Mouse (Mus musculus) forebrain, embryonic 16.5 days (tissue): ENCODE data around the gene Pbxip1. TPM values are rescaled to one million over a fixed set of nuclear protein-coding genes. Genes with fewer than 3 reads are reported as not detected.

Source experiments
- ATAC-seq: fragments of 200-750 bp; cut with Nextera tagmentation; 2 replicates; pipeline ENCODE4 v1.8.0; 2017; ENCODE audit warnings: mild to moderate bottlenecking, moderate library complexity
- H3K27ac ChIP-seq: fragments of 300-500 bp; sonication (generic); 2 replicates; pipeline ENCODE4 v1.5.1; 2014; ENCODE audit warnings: low read length, control low read depth
- H3K27me3 ChIP-seq: fragments of 300-500 bp; sonication (generic); replicated peaks from 2 replicates; pipeline ENCODE4 v1.6.1; 2014; ENCODE audit warnings: low read length; ENCODE audit not compliant: control insufficient read depth, insufficient read depth
- H3K36me3 ChIP-seq: fragments of 300-500 bp; sonication (generic); 2 replicates; pipeline ENCODE4 v1.6.1; 2014; ENCODE audit not compliant: control insufficient read depth, insufficient read depth
- H3K4me1 ChIP-seq: fragments of 300-500 bp; sonication (generic); replicated peaks from 2 replicates; pipeline ENCODE4 v1.6.1; 2014; ENCODE audit warnings: low read length; ENCODE audit not compliant: control insufficient read depth, insufficient read depth
- H3K4me2 ChIP-seq: fragments of 300-500 bp; sonication (generic); 2 replicates; pipeline ENCODE4 v1.6.1; 2014; ENCODE audit warnings: mild to moderate bottlenecking, low read length, control low read depth
- H3K4me3 ChIP-seq: fragments of 300-500 bp; sonication (generic); replicated peaks from 2 replicates; pipeline ENCODE4 v1.5.1; 2014; ENCODE audit warnings: mild to moderate bottlenecking, low read length, control low read depth
- H3K9ac ChIP-seq: fragments of 300-500 bp; sonication (generic); replicated peaks from 2 replicates; pipeline ENCODE4 v1.6.1; 2014; ENCODE audit warnings: low read depth, low read length, control low read depth
- H3K9me3 ChIP-seq: fragments of 300-500 bp; sonication (generic); 2 replicates; pipeline ENCODE4 v1.6.1; 2016; ENCODE audit warnings: low read length; ENCODE audit not compliant: control insufficient read depth
- WGBS: fragments of 180-500 bp; shearing (Covaris S2); extraction: QIAGEN DNeasy Blood & Tissue Kit; methylation state at CpG from one replicate; pipeline ENCODE4 v1.1.7; 2014; 5-methylcytosine and 5-hydroxymethylcytosine counted together
- polyA plus RNA-seq: library from polyadenylated mRNA; unstranded; fragments of >200 nt; fragmentation: Nextera tagmentation; extraction: Ambion mirVana; gene quantifications from 2 replicates; pipeline ENCODE4 v1.2.1, GENCODE M21; 2015

Gene Pbxip1
- polyA plus RNA-seq, 1 experiment from 2014 or later, result 11.1 TPM

DNA sequence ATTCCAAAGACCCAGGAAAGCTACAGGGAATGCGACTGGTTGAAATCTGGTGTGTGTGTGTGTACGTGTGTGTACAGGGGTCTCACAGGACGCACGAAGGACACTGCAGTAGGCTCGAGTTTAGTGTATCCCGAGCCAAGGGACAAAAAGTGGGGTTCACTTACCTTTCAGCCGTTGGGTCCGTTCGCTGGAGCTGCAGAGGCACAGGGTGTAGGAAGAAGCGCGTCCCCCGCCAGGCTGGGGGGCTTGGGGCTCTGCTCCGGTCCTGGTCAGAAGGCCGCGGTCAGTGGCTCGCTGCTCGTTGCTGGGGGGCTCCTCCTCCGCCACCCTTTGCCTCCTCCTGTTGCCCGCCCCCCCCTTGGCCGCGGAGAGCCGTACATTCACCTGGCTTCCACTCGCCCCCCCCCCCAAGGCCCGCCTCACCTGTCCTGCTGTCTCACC, 43.6 kb upstream of the Pbxip1 start:
- no peaks in the 10 kb centered on the region for H3K9me3 ChIP-seq
- peaks cover 13% of the 10 kb centered on the region for H3K27me3 ChIP-seq
- no peak overlapping the region for H3K27ac ChIP-seq
- WGBS, result under 1% methylated on average over 16 of the region's 24 CpGs
- H3K4me3 ChIP-seq, result peak overlapping the region; percentile 40
- no peaks in the 10 kb centered on the region for H3K36me3 ChIP-seq
- ATAC-seq, result no peak
- peak overlapping the region; percentile 71 for H3K4me2 ChIP-seq
- H3K9ac ChIP-seq, result peak overlapping the region; percentile 44; the same call in 1 of the 2 replicates
- H3K4me1 ChIP-seq, result peaks cover 61% of the 10 kb centered on the region

DNA sequence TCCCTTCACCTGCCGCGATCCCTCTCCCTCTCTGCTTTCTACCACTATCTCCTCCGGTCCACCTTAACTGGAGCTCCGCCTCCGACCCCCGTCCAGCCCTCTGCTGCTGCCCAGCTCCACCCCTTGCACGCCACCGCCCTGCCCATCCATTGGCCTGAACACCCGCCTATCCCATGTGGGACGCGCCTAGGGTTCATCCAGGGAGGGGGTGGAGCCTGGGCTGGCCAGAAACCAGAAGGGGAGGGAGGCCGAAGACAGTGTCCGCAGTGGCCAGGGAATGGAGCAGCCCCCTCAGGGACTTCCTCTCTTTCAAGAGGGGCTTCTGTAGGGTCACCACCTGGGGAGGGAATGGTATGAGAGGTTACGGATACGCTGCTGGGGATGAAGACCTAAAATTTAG, 42.9 kb upstream of the Pbxip1 start:
- Histone ChIP-seq H3K4me2 (peak overlapping the region; percentile 71), H3K4me3 (peak overlapping the region; percentile 40), H3K36me3 (no peaks in the 10 kb centered on the region), H3K27ac (peak overlapping the region; percentile 29), H3K9ac (peak overlapping the region; percentile 47), H3K4me1 (peaks cover 55% of the 10 kb centered on the region), H3K27me3 (peaks cover 13% of the 10 kb centered on the region), H3K9me3 (no peaks in the 10 kb centered on the region)
- 0% methylated on average over 15 of the region's 15 CpGs for WGBS
- peak; percentile 93 for ATAC-seq

GRCm38 (mm10) chr3:89394006-89394893, 42.3 kb upstream of the Pbxip1 start, which contains the start of gene Zbtb7b:
TSS of gene Zbtb7b (minus strand) at chr3:89394776.
- Histone ChIP-seq H3K27ac (peak within 1 kb of the TSS; percentile 29), H3K4me1 (peaks cover 55% of the 10 kb centered on the region), H3K36me3 (no peaks in the 10 kb centered on the region), H3K27me3 (peaks cover 13% of the 10 kb centered on the region), H3K4me2 (peak within 1 kb of the TSS; percentile 71), H3K9me3 (no peaks in the 10 kb centered on the region), H3K4me3 (peak within 1 kb of the TSS; percentile 40), H3K9ac (peak within 1 kb of the TSS; percentile 47)
- ATAC-seq, result peak; percentile 54
- WGBS, result under 1% methylated on average over 38 of the region's 42 CpGs

- WGBS, result 3% methylated on average over 12 of the region's 12 CpGs
- H3K4me2 ChIP-seq, result peak overlapping the region; percentile 71
- H3K9ac ChIP-seq, result 0 out of 2 replicates have a peak overlapping the region, but pooled peaks have one; percentile 41
- no peak overlapping the region for H3K27ac ChIP-seq
- H3K4me1 ChIP-seq, result peaks cover 55% of the 10 kb centered on the region
- peaks cover 13% of the 10 kb centered on the region for H3K27me3 ChIP-seq
- peaks cover under 1% of the 10 kb centered on the region; the same call in 1 of the 2 replicates for H3K36me3 ChIP-seq
- ATAC-seq, result no peak
- H3K9me3 ChIP-seq, result no peaks in the 10 kb centered on the region
- H3K4me3 ChIP-seq, result peak overlapping the region; percentile 40
Measured at GRCm38 (mm10) chr3:89394894-89395256, 41.6 kb upstream of the Pbxip1 start.

GRCm38 (mm10) chr3:89395419-89395805, 41.1 kb upstream of the Pbxip1 start:
- H3K4me3 ChIP-seq, result peak overlapping the region; percentile 40; the same call in 1 of the 2 replicates
- no peak for ATAC-seq
- peaks cover 13% of the 10 kb centered on the region for H3K27me3 ChIP-seq
- H3K9me3 ChIP-seq, result no peaks in the 10 kb centered on the region
- no peak overlapping the region for H3K27ac ChIP-seq
- peaks cover 2% of the 10 kb centered on the region; the same call in 1 of the 2 replicates for H3K36me3 ChIP-seq
- H3K9ac ChIP-seq, result no peak overlapping the region
- H3K4me2 ChIP-seq, result peak overlapping the region; percentile 71
- H3K4me1 ChIP-seq, result peaks cover 55% of the 10 kb centered on the region
- 4% methylated on average over 10 of the region's 10 CpGs for WGBS

DNA sequence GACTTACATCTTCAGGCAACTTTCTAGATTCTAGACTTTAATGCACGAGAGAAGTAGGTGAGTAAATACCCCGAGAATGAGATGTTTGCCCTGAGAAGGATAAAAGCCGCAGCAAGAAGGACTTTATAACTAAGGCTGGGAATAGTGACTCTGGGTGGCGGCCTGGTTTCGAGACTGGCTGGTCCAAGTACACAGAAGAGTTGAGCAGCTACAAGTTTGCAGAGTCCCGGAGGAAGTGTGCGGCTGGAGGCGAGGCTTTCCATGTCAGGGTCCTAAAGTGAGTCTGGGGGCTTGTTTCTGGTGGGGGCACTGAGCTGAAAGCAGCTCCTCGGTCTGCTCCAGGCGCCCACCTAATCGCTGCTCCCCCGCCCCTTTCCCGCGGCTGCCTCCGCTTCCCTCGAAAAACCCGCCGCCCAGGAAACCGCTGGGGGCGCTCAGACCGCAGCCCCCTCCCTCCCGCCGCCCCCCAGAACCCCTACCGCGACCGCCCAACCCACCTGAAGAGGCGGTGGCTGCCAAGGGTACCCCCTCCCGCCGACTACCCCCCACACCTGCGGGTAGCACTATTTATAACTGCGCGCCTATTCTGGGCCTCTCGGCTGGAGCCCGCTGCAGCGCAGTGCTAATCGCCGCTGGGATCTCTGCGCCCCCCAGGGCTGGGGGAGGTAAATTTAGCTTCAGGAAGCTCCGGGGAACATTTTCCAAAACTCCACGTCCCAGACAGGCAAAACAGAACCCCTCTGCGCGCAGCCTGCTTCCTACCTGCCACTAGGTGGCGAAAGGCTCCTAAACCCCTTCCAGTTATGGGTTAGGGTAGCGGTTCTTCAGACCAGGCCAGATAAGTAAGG, 40.5 kb upstream of the Pbxip1 start:
- peak overlapping the region; percentile 61 for H3K4me2 ChIP-seq
- H3K4me1 ChIP-seq, result peaks cover 50% of the 10 kb centered on the region
- no peaks in the 10 kb centered on the region for H3K9me3 ChIP-seq
- no peak for ATAC-seq
- no peak overlapping the region for H3K27ac ChIP-seq
- H3K36me3 ChIP-seq, result peaks cover 4% of the 10 kb centered on the region; the same call in 1 of the 2 replicates
- H3K9ac ChIP-seq, result peak overlapping the region; percentile 48
- WGBS, result under 1% methylated on average over 43 of the region's 44 CpGs
- peak overlapping the region; percentile 47 for H3K4me3 ChIP-seq
- peaks cover 13% of the 10 kb centered on the region for H3K27me3 ChIP-seq

DNA sequence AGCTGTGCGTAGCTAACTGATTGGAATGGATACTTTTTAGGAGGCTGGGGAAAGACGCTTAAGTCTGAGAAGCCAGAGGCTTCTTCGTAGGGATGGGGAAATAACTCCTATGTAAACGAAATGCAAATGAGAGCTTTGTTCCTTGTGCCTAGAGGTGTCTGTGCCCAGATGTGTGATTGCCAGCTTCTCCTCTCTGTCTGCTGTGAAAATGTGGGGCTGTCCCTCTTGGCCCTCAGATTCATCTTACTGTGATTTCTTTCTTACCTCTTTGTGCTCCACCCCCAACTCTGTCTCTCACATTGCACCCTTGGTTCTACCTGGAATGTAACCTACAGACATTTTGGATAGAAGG, 39.9 kb upstream of the Pbxip1 start:
- 0% methylated on average over 4 of the region's 4 CpGs for WGBS
- Histone ChIP-seq H3K27me3 (peaks cover 13% of the 10 kb centered on the region), H3K4me1 (peaks cover 44% of the 10 kb centered on the region), H3K27ac (no peak overlapping the region), H3K4me2 (peak overlapping the region; percentile 61), H3K4me3 (peak overlapping the region; percentile 47; the same call in 1 of the 2 replicates), H3K9ac (no peak overlapping the region; the same call in 1 of the 2 replicates), H3K9me3 (no peaks in the 10 kb centered on the region), H3K36me3 (peaks cover 4% of the 10 kb centered on the region; the same call in 1 of the 2 replicates)
- no peak for ATAC-seq

- WGBS, result 93% methylated on average over 7 of the region's 7 CpGs
- H3K4me3 ChIP-seq, result no peak overlapping the region
Measured at GRCm38 (mm10) chr3:89401329-89401728, 35.2 kb upstream of the Pbxip1 start.

DNA sequence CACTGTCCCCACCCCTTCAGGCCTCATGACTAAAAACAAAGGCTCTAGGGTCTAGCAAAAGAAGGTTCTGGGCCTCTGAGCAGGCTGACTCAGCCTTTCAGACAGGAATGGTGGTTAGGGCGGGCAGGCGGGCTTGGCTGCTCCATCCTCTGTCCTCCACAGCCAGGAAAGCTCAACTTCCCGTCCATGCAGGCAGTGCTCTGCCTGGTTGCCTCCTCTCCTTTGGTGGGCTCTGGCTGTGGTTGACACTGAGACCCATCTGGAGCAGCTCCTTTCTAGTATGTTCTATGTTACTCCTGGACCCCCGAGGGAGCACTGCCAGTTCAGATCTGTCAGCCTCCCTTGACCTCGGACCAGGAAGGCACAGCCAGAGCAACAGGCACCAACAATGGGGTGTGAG, 33.8 kb upstream of the Pbxip1 start, which contains the start of gene Lenep:
Gene Lenep, minus strand, starts transcription at position 101 of the 400 bp plus-strand sequence.
- H3K4me1 ChIP-seq, result no peaks in the 10 kb centered on the region
- 80% methylated on average over 5 of the region's 5 CpGs for WGBS
- no peak within 1 kb of the TSS for H3K27ac ChIP-seq
- H3K9ac ChIP-seq, result no peak within 1 kb of the TSS
- H3K9me3 ChIP-seq, result no peaks in the 10 kb centered on the region
- H3K4me2 ChIP-seq, result no peak within 1 kb of the TSS
- H3K27me3 ChIP-seq, result no peaks in the 10 kb centered on the region
- no peak for ATAC-seq
- no peak within 1 kb of the TSS for H3K4me3 ChIP-seq
- peaks cover 11% of the 10 kb centered on the region; the same call in 1 of the 2 replicates for H3K36me3 ChIP-seq

More at GRCm38 (mm10) chr3:89401329-89401728, 35.2 kb upstream of the Pbxip1 start:
- Histone ChIP-seq H3K4me1 (peaks cover under 1% of the 10 kb centered on the region), H3K4me2 (no peak overlapping the region), H3K27ac (no peak overlapping the region), H3K36me3 (peaks cover 11% of the 10 kb centered on the region; the same call in 1 of the 2 replicates), H3K9me3 (no peaks in the 10 kb centered on the region), H3K9ac (no peak overlapping the region), H3K27me3 (no peaks in the 10 kb centered on the region)
- no peak for ATAC-seq
